Mouse (Mus musculus) mouse embryonic stem cell (cell line): ENCODE results near the gene Fbxw25.
"Not testable (repeated sequence)": the region's sequence is repeated elsewhere in the genome, so short reads cannot be mapped to it uniquely, and the experiment has no call there.

ENCODE experiments used
- in situ Hi-C, 2 experiments: fragments of 300-500 bp; cut with MboI; formaldehyde crosslinking; loops; 1 replicate in 1 of 2; 3 replicates in 1 of 2; pipeline ENCODE4 v1.14.3; 2019 to 2020; ENCODE audit warnings: low sequenced_read_pairs in 2 of 2, low pct_unique_long_range_greater_than_20kb in 1 of 2, mixed read lengths in 1 of 2; ENCODE audit not compliant: unreplicated experiment in 1 of 2

Gene Fbxw25

DNA sequence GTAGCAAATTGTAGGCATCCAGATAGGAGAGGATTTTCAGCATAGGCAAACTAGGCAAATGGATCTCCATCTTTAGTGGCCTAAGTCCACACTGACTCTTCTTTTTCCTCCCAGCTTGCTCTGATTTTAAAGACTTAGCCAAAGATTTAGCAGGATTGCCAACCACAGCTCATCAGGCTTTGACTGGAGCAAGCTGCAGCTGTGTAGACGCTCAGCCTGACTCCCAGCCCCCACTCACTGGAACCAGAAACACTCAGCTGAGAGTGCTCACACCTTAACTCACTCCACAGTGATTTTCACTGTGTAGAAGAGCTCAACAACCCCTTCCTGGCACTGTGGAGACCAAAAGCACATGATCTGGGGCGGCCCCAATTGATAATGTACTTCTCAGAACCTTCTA is at the start of gene Fbxw25:
Gene Fbxw25, minus strand, starts transcription at position 101 of the 400 bp plus-strand sequence.
- in situ Hi-C loops, result not testable (repeated sequence)

DNA sequence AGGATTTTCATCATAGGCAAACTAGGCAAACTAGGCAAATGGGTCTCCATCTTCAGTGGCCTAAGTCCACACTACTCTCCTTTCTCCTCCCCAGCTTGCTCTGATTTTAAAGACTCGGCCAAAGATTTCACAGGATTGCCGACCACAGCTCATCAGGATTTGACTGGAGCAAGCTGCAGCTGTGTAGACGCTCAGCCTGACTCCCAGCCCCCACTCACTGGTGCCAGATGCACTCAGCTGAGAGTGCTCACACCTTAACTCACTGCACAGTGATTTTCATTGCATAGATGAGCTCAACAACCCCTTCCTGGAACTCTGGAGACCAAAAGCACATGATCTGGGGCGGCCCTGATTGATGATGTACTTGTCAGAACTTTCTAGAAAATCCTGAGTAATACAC is 38.1 kb upstream of the Fbxw25 start, which contains the start of gene Fbxw18:
Gene Fbxw18, minus strand, starts transcription at position 101 of the 400 bp plus-strand sequence.
- in situ Hi-C loops, result not testable (repeated sequence)

GRCm38 (mm10) chr9:109685299-109685698 is 20.8 kb upstream of the Fbxw25 start:
- in situ Hi-C loops, result no loop called here

GRCm38 (mm10) chr9:109625957-109626356 is 38.5 kb downstream of the Fbxw25 start, which contains the start of gene Fbxw24:
Fbxw24 (minus strand) TSS chr9:109626057.
- in situ Hi-C loops, result not testable (repeated sequence)

DNA sequence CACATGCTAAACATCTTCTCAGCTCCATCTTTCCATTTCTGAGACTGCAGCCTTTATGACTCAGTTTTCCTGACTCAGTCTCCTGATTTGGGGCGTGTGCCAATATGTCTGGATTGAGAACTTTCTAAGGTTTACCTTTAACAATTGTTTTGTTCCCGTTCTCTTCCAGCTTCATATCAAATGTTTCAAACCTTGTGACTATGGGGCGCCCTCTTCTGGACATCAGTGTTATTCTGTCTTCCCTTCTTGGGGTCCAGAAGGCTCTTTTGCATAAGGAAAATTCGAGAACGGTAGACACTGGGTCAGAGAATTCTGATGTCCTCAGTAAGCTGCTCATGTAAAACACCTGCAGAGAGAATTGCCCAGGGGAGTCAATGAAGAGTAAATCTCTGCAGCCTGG is 57.6 kb downstream of the Fbxw25 start:
- in situ Hi-C loops, result not testable (repeated sequence)

- in situ Hi-C loops, result not testable (repeated sequence)
Measured at GRCm38 (mm10) chr9:109602128-109602527, 62.3 kb downstream of the Fbxw25 start.

DNA sequence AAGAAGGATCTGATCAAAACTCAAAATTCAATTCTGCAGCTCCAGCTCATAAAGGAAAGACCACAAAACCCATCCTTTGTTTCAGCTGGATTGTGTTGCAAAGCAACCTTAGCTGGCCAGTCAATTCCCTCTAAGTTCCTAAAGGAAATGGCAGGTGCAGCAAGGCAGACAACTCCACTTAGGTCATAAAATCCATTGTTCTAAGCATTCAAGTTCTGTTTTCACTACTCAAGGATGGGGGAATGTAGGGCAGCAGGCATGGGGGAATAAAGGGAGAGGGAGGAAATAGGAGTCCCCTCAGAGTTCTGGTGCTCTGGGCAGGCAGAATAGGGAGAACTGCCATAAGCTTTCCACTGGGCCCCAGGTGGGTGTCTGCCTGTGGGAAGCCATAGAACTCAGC is 67.2 kb downstream of the Fbxw25 start:
- in situ Hi-C loops, result no loop called here
